Mouse (Mus musculus) CH12F3 (cell line): ENCODE measurements around the gene Ttc7b.

ENCODE experiments used
- in situ Hi-C: fragments of 300-500 bp; cut with MboI; formaldehyde crosslinking; loops from 2 replicates; pipeline ENCODE4 v1.14.3; 2020; ENCODE audit warnings: low sequenced_read_pairs

Ttc7b gene

DNA sequence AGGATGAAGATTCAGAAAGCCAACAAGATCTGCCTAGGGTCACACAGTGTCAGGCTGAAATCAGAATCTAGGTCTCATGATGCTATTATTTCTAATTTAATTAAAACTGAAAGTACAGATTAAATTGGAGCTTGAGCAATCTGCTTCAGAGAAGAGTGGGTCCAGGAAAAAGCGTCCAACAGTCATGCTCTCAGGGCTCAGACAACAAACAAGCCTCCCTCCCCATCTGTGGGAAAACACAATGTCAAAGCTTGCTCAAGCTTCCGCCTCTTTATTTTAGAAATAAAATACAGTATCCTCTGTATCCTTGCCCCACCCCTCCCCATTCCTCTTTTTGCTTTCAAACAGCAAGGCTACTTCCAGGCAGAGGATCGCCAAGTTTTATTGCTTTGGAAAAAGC is 127.5 kb downstream of the Ttc7b start:
- in situ Hi-C loops: no loop called here

DNA sequence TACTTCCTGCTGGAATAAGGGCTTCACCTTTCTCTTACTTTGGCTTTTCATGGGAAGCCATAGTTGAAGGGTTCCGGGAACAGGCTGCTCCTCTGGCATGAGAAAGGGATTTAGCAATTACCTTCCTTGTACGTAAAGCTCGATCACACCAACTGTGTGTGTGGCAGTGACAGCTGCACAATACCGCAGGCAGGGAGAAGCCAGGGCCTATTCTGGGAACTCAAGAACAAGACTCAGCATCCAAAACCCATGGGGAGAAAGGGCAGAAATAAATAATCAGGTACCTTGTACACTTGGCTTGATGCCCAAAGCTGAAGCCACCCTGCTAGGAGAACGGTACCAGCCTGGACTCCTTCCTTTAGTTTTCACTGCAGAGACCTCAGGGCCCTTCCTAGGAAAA is 128.2 kb downstream of the Ttc7b start:
- in situ Hi-C loops: no loop called here

DNA sequence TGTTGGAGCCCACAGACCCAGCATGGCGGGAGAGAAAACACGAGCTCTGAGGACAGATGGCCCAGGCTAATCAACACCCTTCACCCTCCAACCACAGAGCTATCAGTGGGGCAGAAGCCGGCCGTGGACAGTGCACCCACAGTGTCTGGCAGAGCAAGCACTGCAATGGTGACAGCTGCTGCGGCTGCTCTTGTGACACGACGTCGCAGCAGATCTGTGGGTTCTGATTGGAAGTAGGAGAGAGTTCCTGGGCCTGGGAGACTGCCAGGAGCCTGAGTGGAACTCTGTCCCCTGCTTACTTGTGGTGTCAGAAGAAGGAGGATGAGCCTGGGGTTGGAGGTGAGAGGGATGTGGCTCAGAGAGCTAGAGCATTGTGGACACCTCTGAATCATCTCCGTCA is 128.7 kb downstream of the Ttc7b start:
- in situ Hi-C loops: no loop called here

DNA sequence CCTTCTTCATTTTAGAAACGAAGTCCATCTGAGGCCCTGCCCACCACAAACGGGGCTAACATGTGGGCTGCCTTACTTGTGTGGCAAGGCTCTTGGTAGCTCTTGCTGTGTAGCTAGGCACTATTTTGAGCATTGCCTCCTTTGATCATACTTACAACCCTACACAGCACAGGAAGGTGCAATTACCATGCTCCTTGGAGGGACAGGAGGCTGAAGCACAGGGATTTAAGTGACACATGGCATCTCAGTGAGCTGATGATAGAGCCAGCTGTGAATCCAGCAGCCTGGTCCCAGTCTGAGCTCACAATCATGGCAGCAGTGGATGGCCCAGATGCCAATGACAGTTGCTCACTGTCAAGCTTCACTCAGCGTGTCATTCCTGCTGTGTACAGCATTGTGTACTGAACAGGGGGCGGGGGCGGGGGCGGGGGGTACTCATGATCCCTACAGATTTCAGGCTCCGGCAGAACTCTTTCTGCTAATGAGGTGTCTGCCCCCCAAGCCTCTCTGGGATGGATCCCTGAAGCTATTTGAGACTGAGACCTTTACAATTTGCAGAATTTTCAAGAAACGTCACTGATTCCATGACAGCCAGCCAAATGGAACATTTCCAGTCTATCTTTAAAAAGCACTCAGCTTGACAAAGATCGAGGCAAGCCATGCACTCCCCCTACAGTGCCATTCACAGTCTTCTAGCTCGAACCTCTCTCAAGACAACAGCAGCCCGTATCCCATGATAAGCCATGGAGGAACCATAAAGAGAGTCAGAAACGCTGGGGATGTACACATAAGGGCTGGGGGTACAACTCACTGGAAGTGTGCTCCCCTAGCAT is 130.5 kb downstream of the Ttc7b start:
- in situ Hi-C loops: no loop called here

DNA sequence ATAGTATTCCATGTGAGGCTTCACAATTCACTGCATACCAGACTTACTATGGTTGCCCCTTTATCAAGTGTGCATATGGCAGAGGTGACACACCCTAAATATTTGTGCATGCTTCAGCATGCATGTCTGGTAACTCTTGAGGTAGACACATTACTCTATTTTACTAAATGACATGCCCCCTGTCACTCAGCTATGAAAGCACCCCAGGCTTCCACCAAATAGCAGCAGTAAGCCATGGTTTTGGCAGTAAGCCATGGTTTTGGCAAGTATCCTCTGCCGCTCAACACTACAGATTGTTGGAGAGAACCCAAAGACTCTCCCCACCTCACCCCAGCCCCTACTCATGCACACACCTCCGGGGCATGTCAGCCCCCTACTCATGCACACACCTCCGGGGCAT is 134.4 kb downstream of the Ttc7b start:
- in situ Hi-C loops: no loop called here

DNA sequence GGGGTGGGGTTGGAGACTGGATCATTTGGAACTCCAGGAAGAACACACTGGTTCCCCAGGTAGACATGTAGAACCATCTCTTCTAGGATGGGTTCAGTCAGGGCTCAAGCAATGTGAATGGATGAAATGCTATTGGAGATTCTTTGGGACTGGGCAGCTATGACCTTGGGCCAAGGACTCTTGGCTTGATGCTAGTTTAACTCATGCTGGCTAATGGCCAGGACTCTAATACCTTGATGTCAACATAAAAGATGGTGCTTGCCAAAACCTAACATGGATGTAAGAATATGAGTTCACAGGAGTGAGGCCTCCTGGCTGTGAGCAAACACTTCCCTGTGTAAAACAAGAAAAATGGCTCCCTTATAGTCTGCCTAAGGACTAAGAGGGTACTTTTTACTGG is 138.1 kb downstream of the Ttc7b start:
- in situ Hi-C loops: no loop called here

DNA sequence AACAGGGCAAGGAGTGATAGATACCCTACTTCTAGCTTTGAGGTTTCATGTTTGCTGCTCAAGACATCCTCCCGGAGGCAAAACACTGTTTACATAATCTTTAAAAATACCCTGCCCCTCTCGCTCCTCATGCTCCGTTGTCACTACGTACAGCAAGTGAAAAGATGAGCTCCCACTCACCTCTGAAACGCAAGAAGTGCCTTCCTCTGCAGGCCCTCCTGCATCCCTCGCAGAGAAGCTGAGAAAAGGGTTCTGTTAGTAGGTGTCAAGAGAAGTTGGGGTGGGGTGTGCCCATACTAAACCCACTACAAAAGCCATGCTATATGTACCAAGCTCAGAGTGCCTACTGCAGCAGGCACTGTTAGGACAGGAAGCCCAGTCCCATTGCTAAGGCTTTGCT is 138.7 kb downstream of the Ttc7b start:
- in situ Hi-C loops: no loop called here

DNA sequence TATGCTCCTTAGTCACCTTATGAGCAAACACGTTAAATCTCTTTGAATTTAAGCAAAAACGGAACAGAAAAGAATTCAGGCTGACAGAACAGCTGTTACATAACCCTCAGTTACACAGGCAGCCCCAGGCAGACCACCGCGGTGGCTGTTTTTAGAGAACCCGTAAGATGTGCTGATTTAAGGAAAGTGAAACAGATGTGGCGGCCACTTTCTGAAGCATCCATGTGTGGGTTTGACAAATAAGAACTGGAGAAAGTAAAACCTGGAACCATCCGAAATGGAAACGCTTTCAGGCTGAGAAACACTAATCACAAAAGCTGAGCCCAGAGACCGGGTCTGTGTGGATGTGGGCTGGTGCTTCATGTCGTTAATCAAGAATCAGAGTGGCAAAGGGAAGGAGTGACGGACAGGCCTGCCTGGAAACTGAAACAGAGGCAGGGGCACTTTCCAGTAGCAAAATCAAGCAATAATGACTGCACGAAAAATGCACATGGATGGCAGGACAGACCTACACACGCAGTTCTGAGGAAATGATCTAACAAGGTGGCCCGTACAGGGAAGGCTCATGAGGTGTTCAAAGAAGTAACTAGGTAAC is 139.8 kb downstream of the Ttc7b start:
- in situ Hi-C loops: no loop called here

DNA sequence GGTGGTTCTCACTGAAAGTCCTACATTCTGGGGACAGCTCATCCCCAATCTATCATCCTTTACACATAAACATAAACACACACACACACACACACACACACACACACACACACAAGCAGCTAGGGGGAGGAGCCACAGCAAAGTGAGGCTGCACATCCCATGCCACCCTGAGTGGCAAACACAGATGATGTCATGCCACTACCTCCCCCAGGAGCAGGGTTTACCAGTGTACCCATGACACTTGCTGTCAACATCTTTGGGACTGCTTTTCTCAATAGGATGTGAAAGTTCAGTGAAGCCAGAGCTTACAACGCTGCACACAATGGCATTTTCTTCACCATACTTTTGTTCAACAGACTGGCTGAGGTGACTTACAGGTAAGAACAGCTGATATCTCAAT is 140.8 kb downstream of the Ttc7b start:
- in situ Hi-C loops: no loop called here

DNA sequence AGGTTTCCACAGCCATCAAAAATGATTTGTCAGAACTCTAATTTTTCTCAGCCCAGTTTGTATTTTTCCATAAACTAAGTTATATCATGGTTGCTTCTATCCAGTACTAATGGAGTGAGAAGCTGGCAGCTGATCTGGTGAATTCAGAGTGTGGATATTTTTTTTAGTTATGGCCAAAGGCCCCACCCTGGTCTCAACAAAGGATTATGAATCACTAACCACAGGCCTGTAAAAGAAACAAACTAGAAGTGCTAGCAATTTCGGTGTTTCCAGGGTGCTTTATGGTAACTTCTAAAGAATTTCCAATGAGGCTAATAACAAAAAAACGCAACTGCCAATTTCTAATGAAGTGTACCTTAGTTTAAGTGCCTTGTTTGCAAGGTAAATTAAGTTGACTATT is 142.4 kb downstream of the Ttc7b start:
- in situ Hi-C loops: no loop called here

DNA sequence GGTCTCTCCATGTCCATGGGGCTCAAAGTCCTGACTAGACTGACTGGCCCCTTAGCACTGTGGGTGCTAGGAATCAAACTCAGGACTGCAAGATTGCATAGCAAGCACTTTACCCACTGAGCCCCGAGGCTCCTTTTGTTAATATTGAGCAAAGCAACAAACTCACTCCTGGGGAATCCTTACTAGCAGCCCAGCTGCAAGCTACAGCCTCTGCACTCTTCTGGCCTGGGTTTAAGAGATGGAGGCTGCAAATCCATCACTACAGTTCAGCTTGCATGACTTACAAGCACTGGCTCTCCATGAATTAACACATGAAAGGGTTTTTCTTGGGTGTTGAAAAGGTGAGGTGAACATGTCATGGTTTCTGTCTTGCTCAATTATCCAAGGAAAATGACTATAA is 142.8 kb downstream of the Ttc7b start:
- in situ Hi-C loops: no loop called here

DNA sequence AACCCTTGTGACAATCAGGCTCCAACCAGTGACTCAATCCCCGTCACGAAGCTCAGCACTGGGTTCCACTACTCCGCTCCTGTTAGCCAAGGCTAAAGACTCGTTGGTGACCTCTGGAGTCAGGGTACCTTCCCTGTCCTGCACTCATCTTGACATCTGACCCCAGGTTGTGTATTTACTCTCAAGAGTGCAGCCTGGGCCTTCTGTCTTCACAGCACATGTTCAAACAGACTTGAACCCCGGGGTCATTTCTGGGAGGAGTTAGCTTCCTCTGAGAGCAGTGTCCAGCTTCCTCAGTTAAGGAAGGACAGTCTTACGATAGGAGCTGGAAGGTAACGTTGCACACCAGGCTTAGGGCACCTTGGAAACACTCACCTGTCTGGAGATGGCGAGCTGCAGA is 144.8 kb downstream of the Ttc7b start:
- in situ Hi-C loops: no loop called here

DNA sequence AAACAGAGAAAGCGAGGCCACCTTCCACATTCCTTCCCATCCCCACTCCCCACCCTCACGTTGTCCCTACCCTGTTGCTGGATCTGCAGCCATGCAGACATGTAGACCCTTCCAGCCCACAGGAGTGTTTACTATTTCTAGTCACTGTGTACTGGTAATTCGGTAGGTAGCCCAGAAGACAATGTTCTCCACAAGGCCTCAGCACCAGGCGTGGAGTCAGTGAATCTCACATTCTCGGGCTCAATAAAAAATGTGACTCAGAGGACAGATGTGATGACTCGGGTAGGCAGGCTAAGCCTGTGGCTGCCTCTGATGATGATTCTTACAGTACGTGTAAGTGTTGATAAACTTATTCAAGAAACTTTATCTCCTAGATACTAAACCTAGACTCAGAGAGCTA is 147.8 kb downstream of the Ttc7b start:
- in situ Hi-C loops: no loop called here

DNA sequence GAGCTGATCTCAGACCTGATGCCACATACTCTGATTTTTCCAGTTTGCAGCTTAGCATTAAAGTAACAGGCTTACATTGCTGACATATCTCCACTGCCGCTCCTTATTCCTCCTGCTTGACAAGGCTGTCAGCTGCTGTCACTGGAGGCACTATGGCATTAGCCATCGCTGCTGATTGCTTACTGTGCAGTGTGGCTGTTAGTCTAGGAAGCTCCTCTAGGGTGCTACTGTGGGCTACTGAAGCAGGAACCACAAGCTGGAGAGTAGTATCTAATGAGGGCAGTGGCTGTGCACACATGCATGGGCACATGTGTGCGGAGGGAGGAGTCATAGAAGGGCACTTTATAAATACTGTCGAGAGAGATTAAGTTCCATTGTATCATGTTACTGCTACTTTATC is 148.6 kb downstream of the Ttc7b start:
- in situ Hi-C loops: no loop called here

DNA sequence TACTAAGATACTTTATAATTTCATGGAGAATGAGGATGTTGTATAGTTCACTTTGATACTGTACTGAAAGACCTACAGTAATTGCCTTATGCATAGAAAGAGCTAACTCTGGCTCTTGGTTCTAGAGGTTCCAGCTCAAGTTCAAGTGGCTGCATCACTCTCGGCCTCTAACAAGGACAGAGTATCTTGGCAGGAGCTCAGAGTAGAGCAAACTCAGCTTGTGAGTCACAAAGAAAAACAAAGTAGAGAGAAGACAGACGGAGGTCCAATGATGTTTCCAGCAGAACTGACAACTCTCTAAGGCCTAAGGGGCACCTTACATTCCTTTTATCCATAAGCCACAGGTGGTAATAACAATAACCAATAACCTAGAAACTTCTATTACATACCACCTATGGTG is 150.8 kb downstream of the Ttc7b start:
- in situ Hi-C loops: no loop called here

DNA sequence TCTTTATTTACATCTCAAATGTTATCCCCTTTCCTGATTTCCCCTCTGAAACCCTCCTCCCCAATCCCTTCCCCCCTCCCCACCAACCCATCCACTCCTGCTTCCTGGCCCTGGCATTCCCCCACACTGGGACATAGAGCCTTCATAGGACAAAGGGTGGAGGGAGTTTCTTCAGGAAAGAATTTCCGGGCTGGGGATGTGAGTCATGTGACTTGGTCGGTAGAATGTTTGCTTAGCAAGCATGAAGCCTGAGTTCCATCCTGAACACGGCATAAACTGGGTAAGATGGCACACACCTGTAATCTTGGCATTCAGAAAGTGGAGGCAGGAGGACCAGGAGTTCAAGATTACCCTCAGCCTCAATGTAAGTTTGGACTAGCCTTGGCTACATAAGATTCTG is 151.4 kb downstream of the Ttc7b start:
- in situ Hi-C loops: no loop called here

DNA sequence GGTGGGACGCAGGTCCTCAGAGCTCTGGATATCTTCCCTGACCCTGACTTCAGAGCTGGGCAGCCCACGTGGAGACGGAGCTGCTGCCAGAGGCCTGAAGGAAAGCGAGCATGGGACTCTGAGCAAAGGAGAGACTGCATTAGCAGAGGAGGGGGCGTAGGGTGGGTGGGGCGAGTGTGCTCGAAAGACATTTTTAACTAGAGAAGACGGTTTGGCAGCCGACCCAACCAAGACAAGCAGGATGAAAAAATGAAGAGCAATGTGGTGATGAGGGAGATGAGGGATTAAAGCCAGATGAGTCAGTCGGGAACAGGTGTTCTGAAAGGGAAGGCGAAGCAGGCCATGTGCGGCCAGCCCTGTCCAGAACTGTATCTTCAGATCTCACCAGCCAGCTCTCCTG is 159.3 kb downstream of the Ttc7b start:
- in situ Hi-C loops: no loop called here

DNA sequence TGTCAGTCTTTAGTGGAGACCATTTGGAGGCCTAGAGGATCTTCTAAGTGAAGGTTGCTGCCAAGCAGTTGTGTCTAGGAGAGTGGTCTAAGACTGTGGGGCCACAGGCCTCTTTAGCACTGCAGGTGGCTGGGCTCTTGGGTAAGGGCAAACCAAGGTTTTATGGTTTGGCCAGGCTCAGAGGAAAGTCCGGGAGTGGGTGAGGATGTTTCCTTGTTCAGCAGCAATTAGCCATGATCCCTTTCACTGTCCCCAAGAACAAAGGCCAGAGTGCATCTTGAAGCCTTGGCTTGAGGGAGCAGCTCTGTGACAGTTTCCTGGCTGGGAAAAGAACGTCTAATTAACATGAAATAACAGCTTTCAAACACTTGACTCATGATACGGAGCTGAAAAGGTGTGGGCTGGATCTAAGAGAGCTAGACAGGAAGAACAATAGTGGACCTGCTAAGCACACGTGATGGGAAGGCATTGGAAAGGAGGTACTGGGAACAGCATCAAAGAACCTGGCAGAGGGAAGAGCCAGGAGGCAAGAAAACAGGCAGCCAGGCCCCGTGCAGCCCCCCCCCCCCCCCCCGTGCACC is 162.5 kb downstream of the Ttc7b start:
- in situ Hi-C loops: no loop called here

DNA sequence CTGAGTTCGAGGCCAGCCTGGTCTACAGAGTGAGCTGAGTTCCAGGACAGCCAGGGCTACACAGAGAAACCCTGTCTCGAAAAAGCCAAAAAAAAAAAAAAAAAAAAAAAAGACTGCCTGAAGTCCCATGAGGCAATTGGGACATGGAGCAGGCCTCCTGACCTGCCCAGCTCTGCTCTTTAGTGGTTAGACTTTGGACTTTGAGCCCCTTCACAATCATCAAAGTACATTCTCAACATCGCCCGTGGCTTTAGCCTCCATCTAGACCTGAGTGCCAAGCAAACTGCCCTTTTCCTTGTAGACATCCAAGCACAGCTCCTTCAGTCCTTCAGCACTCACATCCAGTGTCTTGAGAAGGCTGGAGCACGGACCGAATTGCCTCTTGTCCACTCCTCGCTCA is 164.2 kb downstream of the Ttc7b start:
- in situ Hi-C loops: no loop called here

DNA sequence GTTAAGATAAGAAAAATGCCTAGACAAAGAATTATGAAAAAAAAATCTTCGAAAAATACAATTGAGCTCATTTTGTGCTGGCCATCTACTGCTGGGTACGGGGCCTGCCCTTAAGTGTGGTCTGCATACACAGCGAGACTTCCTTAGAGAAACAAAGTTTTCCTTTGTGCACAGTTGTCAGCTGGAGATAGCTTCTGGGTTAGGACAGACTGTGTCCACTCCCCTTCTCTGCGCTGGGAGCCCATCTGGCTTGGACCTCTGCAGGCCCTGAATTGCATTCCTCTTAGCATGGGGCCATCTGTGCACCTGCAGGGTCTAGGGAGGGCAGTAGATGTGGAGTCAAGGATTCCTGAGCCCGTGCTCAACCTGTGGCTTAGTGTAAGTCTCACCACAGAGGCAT is 165.1 kb downstream of the Ttc7b start:
- in situ Hi-C loops: no loop called here

DNA sequence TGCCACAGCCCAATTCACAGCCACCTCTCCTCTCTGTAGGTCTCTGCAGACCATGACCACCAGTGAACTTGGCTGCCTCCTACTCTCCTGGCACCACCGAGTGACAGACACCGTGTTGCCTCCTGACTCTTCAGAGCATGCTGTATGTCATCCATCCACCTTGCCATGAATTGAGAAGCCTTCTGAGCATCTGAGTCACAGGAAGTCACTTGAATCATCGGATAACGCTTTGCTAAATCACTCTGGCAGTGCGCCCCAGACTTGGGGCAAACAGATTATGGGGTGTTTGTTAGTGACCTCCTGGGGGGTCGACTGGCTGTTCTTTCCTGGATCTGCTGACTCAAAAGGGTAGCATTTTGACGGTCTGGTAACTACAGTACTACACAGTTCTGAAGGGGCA is 166.7 kb downstream of the Ttc7b start:
- in situ Hi-C loops: no loop called here

DNA sequence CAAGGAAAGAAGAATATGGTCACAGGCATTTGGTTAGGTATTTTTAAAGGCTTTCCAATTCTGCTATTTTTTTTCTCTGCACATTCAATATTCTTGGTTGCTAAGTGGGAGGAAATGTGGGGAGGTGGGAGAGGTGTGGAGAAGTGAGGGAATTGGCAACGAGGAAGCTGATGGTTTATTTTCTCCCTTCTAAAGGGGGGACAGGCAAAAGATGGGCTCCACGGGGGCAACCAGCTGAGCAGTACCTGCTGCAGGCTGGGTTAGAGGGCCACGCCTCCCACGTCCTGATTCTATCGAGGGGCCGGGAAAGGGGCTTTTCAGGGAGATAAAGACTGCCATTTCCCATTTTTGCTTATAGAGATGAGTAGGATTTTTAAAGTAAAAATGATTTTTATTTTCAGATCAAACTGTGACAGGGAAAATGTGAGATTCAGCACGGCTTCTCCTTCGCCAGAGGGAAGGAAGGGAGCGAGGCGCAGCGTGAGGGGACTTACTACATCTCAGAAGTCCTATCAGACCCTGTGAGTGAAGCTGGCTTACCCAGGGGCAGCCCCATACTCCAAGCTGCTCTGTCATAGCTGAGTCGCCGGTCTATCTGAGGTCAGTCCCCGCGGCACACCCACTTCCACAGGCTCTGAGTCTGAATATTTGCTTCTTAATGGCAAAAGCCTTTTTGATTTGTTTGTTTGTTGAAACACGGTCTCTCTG is 167.4 kb downstream of the Ttc7b start:
- in situ Hi-C loops: no loop called here
